Mouse (Mus musculus): ENCODE measurements around the gene Znhit1. TPM values are rescaled to one million over a fixed set of nuclear protein-coding genes. Genes with fewer than 3 reads are reported as not detected.
"Not testable (repeated sequence)": the region's sequence is repeated elsewhere in the genome, so short reads cannot be mapped to it uniquely, and the experiment has no call there.

The Znhit1 gene
- polyA plus RNA-seq, 1 experiment from 2014 or later: 79.5 TPM

GRCm38 (mm10) chr5:136953015-136953414 lies 34.8 kb downstream of the Znhit1 start, which contains the start of gene Fis1:
Fis1 (plus strand) TSS chr5:136953275.
- Histone ChIP-seq H3K4me2 (peak within 1 kb of the TSS; percentile 68), H3K9ac (peak within 1 kb of the TSS; percentile 89), H3K9me3 (replicated peaks) (no peaks in the 10 kb centered on the region), H3K27ac (peak within 1 kb of the TSS; percentile 76), H3K4me1 (replicated peaks) (peaks cover 12% of the 10 kb centered on the region), H3K4me3 (peak within 1 kb of the TSS; percentile 92), H3K36me3 (no peaks in the 10 kb centered on the region), H3K27me3 (no peaks in the 10 kb centered on the region)
- ATAC-seq (replicated peaks; ENCODE audit: insufficient number of reproducible peaks, insufficient read depth, low FRiP score, low read depth): peak; percentile 100
- under 1% methylated on average over 23 of the region's 23 CpGs for WGBS

DNA sequence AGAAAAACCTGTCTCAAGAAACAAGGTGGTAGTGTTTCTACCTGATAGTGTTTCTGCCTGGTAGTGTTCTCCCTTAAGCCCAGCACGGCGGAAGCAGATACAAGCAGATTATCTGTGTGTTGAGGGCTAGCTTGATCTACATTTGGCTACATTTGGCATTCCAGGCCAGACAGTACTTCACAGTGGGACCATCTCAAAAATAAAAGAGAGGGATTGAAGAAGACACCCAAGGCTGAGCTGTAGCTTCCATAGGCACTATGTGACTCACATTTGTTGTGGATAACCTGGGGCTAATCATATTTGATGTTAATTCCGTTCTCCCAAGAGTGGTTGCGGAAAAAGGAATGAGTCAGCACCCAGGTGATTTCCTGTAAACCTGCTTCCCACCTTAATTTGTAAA lies 35.7 kb downstream of the Znhit1 start:
- Histone ChIP-seq H3K4me2 (no peak overlapping the region), H3K4me3 (no peak overlapping the region), H3K4me1 (replicated peaks) (peaks cover 12% of the 10 kb centered on the region), H3K36me3 (no peaks in the 10 kb centered on the region), H3K9me3 (replicated peaks) (no peaks in the 10 kb centered on the region), H3K27me3 (no peaks in the 10 kb centered on the region), H3K9ac (no peak overlapping the region), H3K27ac (no peak overlapping the region)
- ATAC-seq (replicated peaks; ENCODE audit: insufficient number of reproducible peaks, insufficient read depth, low FRiP score, low read depth): no peak
- WGBS: 57% methylated on average over 4 of the region's 4 CpGs

DNA sequence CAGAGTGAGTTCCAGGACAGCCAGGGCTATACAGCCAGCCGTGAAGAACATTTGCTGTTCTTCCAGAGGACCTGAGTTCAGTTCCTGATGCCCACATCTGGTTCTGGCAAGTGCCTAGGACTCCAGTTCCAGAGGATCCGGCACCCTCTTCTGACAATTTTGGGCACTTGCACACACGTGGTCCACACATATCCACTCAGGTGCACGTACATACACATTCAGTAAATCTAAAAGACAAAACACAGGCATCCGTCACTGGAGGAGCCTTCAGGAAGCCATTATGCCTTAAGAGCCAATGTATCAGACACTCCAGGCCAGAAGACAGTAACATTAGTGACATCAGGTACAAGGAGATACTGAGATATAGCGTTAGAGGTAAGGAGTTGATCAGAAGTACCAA lies 37.3 kb downstream of the Znhit1 start:
- Histone ChIP-seq H3K9me3 (replicated peaks) (no peaks in the 10 kb centered on the region), H3K4me2 (no peak overlapping the region), H3K36me3 (no peaks in the 10 kb centered on the region), H3K27me3 (no peaks in the 10 kb centered on the region), H3K4me3 (no peak overlapping the region), H3K4me1 (replicated peaks) (peaks cover 12% of the 10 kb centered on the region), H3K27ac (no peak overlapping the region), H3K9ac (no peak overlapping the region)
- 81% methylated on average over 6 of the region's 6 CpGs for WGBS
- ATAC-seq (replicated peaks; ENCODE audit: insufficient number of reproducible peaks, insufficient read depth, low FRiP score, low read depth): no peak

DNA sequence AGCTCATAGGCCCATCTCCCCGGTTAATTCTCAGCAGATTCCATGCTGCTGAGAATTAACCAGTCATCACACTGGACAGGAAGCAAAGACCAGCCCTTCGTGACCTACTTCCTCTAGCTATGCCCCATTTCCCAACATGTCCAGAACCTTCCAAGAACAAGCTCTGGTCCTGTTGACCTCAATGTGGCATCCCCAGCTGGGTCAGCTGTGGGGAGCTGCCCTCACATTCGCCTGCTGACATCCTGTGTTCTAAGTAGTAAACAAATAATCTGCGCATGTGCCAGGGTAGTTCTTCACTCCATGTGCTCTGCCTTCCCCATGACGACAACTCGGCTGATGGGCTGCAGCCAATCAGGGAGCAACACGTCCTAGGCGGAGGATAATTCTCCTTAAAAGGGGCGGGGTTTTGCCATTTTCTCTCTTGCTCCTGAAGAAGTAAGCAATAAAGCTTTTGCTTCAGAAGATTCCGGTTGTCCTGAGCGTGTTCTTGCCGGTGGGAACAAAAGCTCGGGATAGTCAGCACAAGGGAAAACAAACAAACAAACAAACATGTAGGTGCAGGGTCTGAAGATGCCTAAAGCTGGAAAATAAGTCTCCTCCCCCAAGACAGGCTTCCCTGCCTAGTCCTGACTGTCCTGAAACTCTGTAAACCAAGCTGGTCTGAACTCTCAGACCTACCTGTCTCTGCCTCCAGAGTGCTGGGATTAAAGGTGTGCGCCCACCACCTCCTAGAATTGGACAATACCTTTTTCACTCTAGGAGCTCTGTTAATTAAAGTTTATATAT lies 38.1 kb downstream of the Znhit1 start:
- H3K27me3 ChIP-seq; H3K4me3 ChIP-seq; ATAC-seq (replicated peaks; ENCODE audit: insufficient number of reproducible peaks, insufficient read depth, low FRiP score, low read depth); H3K9ac ChIP-seq; H3K36me3 ChIP-seq; H3K4me2 ChIP-seq; H3K9me3 ChIP-seq (replicated peaks); H3K27ac ChIP-seq: not testable (repeated sequence)
- peaks cover 12% of the 10 kb centered on the region for H3K4me1 ChIP-seq (replicated peaks)
- WGBS: 75% methylated on average over 14 of the region's 14 CpGs

DNA sequence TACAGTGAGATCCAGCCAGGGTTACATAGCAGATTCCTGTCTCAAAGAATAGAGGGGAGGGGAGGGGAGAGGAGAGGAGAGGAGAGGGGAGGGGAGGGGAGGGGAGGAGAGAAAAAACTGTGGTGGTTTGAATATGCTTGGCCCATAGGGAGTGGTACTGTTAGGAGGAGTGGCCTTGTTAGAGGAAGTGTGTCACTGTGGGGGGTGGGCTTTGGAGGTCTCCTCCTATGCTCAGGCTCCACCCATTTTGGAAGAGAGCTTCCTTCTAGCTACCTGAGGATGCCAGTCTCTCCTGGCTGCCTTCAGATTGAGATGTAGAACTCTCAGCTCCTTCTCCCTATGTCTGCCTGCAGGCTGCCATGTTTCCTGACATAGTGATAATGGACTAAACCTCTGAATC lies 39.9 kb downstream of the Znhit1 start:
- Histone ChIP-seq H3K27me3 (no peaks in the 10 kb centered on the region), H3K36me3 (no peaks in the 10 kb centered on the region), H3K4me2 (no peak overlapping the region), H3K27ac (no peak overlapping the region), H3K9me3 (replicated peaks) (no peaks in the 10 kb centered on the region), H3K4me1 (replicated peaks) (peaks cover 4% of the 10 kb centered on the region), H3K9ac (no peak overlapping the region), H3K4me3 (no peak overlapping the region)
- ATAC-seq (replicated peaks; ENCODE audit: insufficient number of reproducible peaks, insufficient read depth, low FRiP score, low read depth): no peak

GRCm38 (mm10) chr5:136945084-136945483 lies 42.7 kb downstream of the Znhit1 start:
- H3K27ac ChIP-seq: no peak overlapping the region
- no peak overlapping the region for H3K9ac ChIP-seq
- no peak overlapping the region for H3K4me2 ChIP-seq
- H3K4me1 ChIP-seq (replicated peaks): peaks cover 5% of the 10 kb centered on the region; the same call in 1 of the 2 replicates
- H3K36me3 ChIP-seq: no peaks in the 10 kb centered on the region
- no peaks in the 10 kb centered on the region for H3K9me3 ChIP-seq (replicated peaks)
- no peak for ATAC-seq (replicated peaks; ENCODE audit: insufficient number of reproducible peaks, insufficient read depth, low FRiP score, low read depth)
- H3K4me3 ChIP-seq: no peak overlapping the region
- no peaks in the 10 kb centered on the region for H3K27me3 ChIP-seq
- WGBS: 69% methylated on average over 12 of the region's 12 CpGs

- H3K27me3 ChIP-seq: no peaks in the 10 kb centered on the region
- no peak overlapping the region for H3K9ac ChIP-seq
- H3K27ac ChIP-seq: no peak overlapping the region
- no peaks in the 10 kb centered on the region for H3K36me3 ChIP-seq
- 84% methylated on average over 2 of the region's 2 CpGs for WGBS
- H3K9me3 ChIP-seq (replicated peaks): no peaks in the 10 kb centered on the region
- no peak overlapping the region for H3K4me2 ChIP-seq
- no peak for ATAC-seq (replicated peaks; ENCODE audit: insufficient number of reproducible peaks, insufficient read depth, low FRiP score, low read depth)
- peaks cover 5% of the 10 kb centered on the region; the same call in 1 of the 2 replicates for H3K4me1 ChIP-seq (replicated peaks)
- H3K4me3 ChIP-seq: no peak overlapping the region
Observed at GRCm38 (mm10) chr5:136943382-136943781, 44.4 kb downstream of the Znhit1 start.

- no peaks in the 10 kb centered on the region for H3K36me3 ChIP-seq
- H3K4me3 ChIP-seq: no peak overlapping the region
- no peak for ATAC-seq (replicated peaks; ENCODE audit: insufficient number of reproducible peaks, insufficient read depth, low FRiP score, low read depth)
- H3K27me3 ChIP-seq: no peaks in the 10 kb centered on the region
- H3K4me1 ChIP-seq (replicated peaks): peaks cover 5% of the 10 kb centered on the region; the same call in 1 of the 2 replicates
- H3K9ac ChIP-seq: no peak overlapping the region
- no peak overlapping the region for H3K4me2 ChIP-seq
- no peaks in the 10 kb centered on the region for H3K9me3 ChIP-seq (replicated peaks)
- H3K27ac ChIP-seq: no peak overlapping the region
- 52% methylated on average over 3 of the region's 3 CpGs for WGBS
Observed at GRCm38 (mm10) chr5:136942781-136943180, 45.0 kb downstream of the Znhit1 start.

GRCm38 (mm10) chr5:136940845-136941560 lies 46.8 kb downstream of the Znhit1 start:
- H3K27ac ChIP-seq: no peak overlapping the region
- H3K4me2 ChIP-seq: no peak overlapping the region
- no peak overlapping the region for H3K9ac ChIP-seq
- H3K9me3 ChIP-seq (replicated peaks): no peaks in the 10 kb centered on the region
- no peak overlapping the region for H3K4me3 ChIP-seq
- 82% methylated on average over 12 of the region's 12 CpGs for WGBS
- H3K27me3 ChIP-seq: no peaks in the 10 kb centered on the region
- no peaks in the 10 kb centered on the region for H3K36me3 ChIP-seq
- H3K4me1 ChIP-seq (replicated peaks): peaks cover 5% of the 10 kb centered on the region; the same call in 1 of the 2 replicates
- no peak for ATAC-seq (replicated peaks; ENCODE audit: insufficient number of reproducible peaks, insufficient read depth, low FRiP score, low read depth)

- not testable (repeated sequence) for H3K9ac ChIP-seq; H3K4me2 ChIP-seq; ATAC-seq (replicated peaks; ENCODE audit: insufficient number of reproducible peaks, insufficient read depth, low FRiP score, low read depth); H3K4me3 ChIP-seq; H3K27me3 ChIP-seq; H3K27ac ChIP-seq; H3K36me3 ChIP-seq; H3K4me1 ChIP-seq (replicated peaks); H3K9me3 ChIP-seq (replicated peaks)
- WGBS: 82% methylated on average over 6 of the region's 6 CpGs
Observed at GRCm38 (mm10) chr5:136940029-136940428, 47.8 kb downstream of the Znhit1 start.

- no peaks in the 10 kb centered on the region for H3K27me3 ChIP-seq
- ATAC-seq (replicated peaks; ENCODE audit: insufficient number of reproducible peaks, insufficient read depth, low FRiP score, low read depth): no peak
Observed at GRCm38 (mm10) chr5:136939284-136939683, 48.5 kb downstream of the Znhit1 start.

More at GRCm38 (mm10) chr5:136939284-136939683, 48.5 kb downstream of the Znhit1 start:
- Histone ChIP-seq H3K36me3 (no peaks in the 10 kb centered on the region), H3K4me1 (replicated peaks) (peaks cover 5% of the 10 kb centered on the region; the same call in 1 of the 2 replicates), H3K4me2 (no peak overlapping the region), H3K9me3 (replicated peaks) (no peaks in the 10 kb centered on the region), H3K27ac (no peak overlapping the region), H3K9ac (no peak overlapping the region), H3K4me3 (no peak overlapping the region)
- 62% methylated on average over 7 of the region's 7 CpGs for WGBS
